Mouse (Mus musculus) testis, adult 2 months (tissue): ENCODE measurements around the gene 1700057G04Rik. TPM values are rescaled to one million over a fixed set of nuclear protein-coding genes. Genes with fewer than 3 reads are reported as not detected.

ENCODE experiments used
- H3K27ac ChIP-seq: fragments of 200-500 bp; 2 replicates; pipeline ENCODE4 v1.5.1; 2012; ENCODE audit warnings: low read depth, low read length; ENCODE audit not compliant: control insufficient read depth, insufficient read depth
- H3K27me3 ChIP-seq: fragments of 200-500 bp; 2 replicates; pipeline ENCODE4 v1.6.1; 2012; ENCODE audit warnings: mild to moderate bottlenecking, low read length, moderate library complexity; ENCODE audit not compliant: control insufficient read depth, insufficient read depth
- H3K36me3 ChIP-seq: fragments of 200-500 bp; 2 replicates; pipeline ENCODE4 v1.6.1; 2012; ENCODE audit warnings: mild to moderate bottlenecking, low read length; ENCODE audit not compliant: control insufficient read depth, insufficient read depth
- H3K4me1 ChIP-seq: fragments of 200-500 bp; 2 replicates; pipeline ENCODE4 v1.6.1; 2012; ENCODE audit warnings: low read length; ENCODE audit not compliant: control insufficient read depth, insufficient read depth
- H3K4me3 ChIP-seq: fragments of 200-500 bp; 2 replicates; pipeline ENCODE4 v1.5.1; 2012; ENCODE audit warnings: low read depth, mild to moderate bottlenecking, low read length, moderate library complexity, mixed read lengths; ENCODE audit not compliant: control insufficient read depth
- CTCF ChIP-seq: fragments of 200-500 bp; IDR thresholded peaks from 2 replicates; pipeline ENCODE4 v1.5.1; 2012; ENCODE audit warnings: low read depth, mild to moderate bottlenecking, inconsistent platforms, low read length, moderate library complexity; ENCODE audit not compliant: control insufficient read depth, insufficient read depth, insufficient replicate concordance
- POLR2A ChIP-seq: fragments of 200-500 bp; IDR thresholded peaks from 2 replicates; pipeline ENCODE4 v1.6.1; 2012; ENCODE audit warnings: low read depth, mild to moderate bottlenecking, inconsistent platforms, low read length, moderate library complexity; ENCODE audit not compliant: control insufficient read depth
- polyA plus RNA-seq: library from polyadenylated mRNA; depleted of rRNA; stranded (reverse); fragments of >200 nt; gene quantifications from 2 replicates; pipeline ENCODE4 v1.2.3, GENCODE M21; 2012

1700057G04Rik gene
- polyA plus RNA-seq, 1 experiment = 170 TPM

DNA sequence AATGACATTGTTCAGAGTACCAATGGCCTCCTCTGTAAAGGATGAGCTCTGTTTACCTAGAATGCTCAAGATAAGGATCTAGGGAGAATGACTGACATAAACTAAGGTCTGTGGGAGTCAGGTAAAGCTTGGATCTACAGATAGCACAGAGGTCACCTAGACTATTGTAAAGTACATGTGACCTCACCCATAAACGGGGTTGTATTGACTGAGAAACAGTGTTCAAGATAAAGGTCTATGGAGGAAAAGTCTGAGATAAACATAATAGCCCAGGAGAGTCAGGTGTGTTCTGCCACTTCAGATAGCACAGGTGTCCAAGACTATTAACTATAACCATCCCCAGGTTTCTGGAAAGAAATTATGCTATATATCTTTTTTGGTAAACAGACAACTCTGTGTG is 29.8 kb downstream of the 1700057G04Rik start:
- TF ChIP-seq CTCF (no peak), POLR2A (no peak)
- Histone ChIP-seq H3K4me1 (peaks cover 3% of the 10 kb centered on the region; the same call in 1 of the 2 replicates), H3K27me3 (no peaks in the 10 kb centered on the region), H3K36me3 (no peaks in the 10 kb centered on the region), H3K27ac (no peak overlapping the region), H3K4me3 (no peak overlapping the region)

DNA sequence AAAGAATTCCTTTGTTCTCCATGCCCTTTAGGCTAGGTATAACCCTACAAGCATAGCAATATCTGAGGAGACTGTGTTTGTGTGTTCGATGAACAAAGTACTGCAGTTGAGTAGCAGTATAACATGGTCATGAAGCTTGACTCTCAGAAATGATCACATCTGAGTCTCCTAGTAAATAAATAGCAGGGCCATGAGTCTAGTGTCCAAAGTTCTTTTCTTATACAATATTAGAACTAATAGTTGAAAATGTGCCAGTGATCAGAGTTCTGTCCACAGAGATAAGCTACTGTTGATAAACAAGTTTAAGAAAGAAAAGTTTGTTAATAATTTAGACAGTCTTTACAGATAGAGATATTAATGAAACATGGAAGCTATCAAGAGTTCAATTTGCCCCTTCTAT is 42.7 kb downstream of the 1700057G04Rik start:
- H3K4me3 ChIP-seq = no peak overlapping the region
- H3K27me3 ChIP-seq = no peaks in the 10 kb centered on the region
- H3K27ac ChIP-seq = no peak overlapping the region
- H3K36me3 ChIP-seq = no peaks in the 10 kb centered on the region
- peaks cover 2% of the 10 kb centered on the region for H3K4me1 ChIP-seq
- TF ChIP-seq POLR2A (no peak), CTCF (no peak)

GRCm38 (mm10) chr9:92353306-92353705 is 44.1 kb downstream of the 1700057G04Rik start:
- no peak overlapping the region for H3K27ac ChIP-seq
- no peak for TF ChIP-seq CTCF
- H3K4me1 ChIP-seq = peaks cover 2% of the 10 kb centered on the region
- no peak overlapping the region; the same call in 1 of the 2 replicates for H3K4me3 ChIP-seq
- no peaks in the 10 kb centered on the region for H3K36me3 ChIP-seq
- no peaks in the 10 kb centered on the region for H3K27me3 ChIP-seq

GRCm38 (mm10) chr9:92360691-92361310 is 51.6 kb downstream of the 1700057G04Rik start:
- Histone ChIP-seq H3K4me3 (no peak overlapping the region), H3K4me1 (no peaks in the 10 kb centered on the region), H3K36me3 (no peaks in the 10 kb centered on the region), H3K27me3 (no peaks in the 10 kb centered on the region), H3K27ac (no peak overlapping the region)
- TF ChIP-seq CTCF (no peak), POLR2A (no peak)

DNA sequence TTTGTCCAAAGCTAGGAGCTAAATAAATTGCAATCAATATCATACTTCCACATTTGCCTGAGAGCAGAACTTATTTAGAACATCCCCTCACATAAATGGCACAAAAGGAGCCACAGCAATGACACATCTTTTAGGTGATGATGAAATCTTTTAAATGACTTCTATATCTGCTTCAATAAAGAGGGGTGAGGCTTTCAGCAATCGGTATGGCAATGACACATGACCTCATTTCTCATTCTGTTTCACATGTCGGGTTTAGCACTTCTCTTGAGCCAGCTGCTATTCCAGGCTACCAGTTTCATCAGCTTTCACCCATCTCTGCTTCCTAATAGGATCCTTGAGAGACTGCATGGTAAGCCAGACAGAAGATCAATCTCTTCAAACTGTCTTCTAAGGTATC is 54.3 kb downstream of the 1700057G04Rik start:
- no peak overlapping the region for H3K4me3 ChIP-seq
- TF ChIP-seq CTCF = no peak
- TF ChIP-seq POLR2A = no peak
- no peak overlapping the region for H3K27ac ChIP-seq
- H3K27me3 ChIP-seq = no peaks in the 10 kb centered on the region
- H3K36me3 ChIP-seq = no peaks in the 10 kb centered on the region
- H3K4me1 ChIP-seq = no peaks in the 10 kb centered on the region

GRCm38 (mm10) chr9:92368920-92369319 is 59.7 kb downstream of the 1700057G04Rik start:
- H3K27ac ChIP-seq = no peak overlapping the region
- no peaks in the 10 kb centered on the region for H3K36me3 ChIP-seq
- no peaks in the 10 kb centered on the region for H3K4me1 ChIP-seq
- H3K4me3 ChIP-seq = no peak overlapping the region
- TF ChIP-seq POLR2A (no peak), CTCF (no peak)
- no peaks in the 10 kb centered on the region for H3K27me3 ChIP-seq

- no peak for TF ChIP-seq POLR2A
- no peak for TF ChIP-seq CTCF
These were observed 64.7 kb downstream of the 1700057G04Rik start for GRCm38 (mm10) chr9:92373896-92374295.

More at GRCm38 (mm10) chr9:92373896-92374295, 64.7 kb downstream of the 1700057G04Rik start:
- Histone ChIP-seq H3K27me3 (no peaks in the 10 kb centered on the region), H3K27ac (no peak overlapping the region), H3K4me3 (no peak overlapping the region), H3K36me3 (no peaks in the 10 kb centered on the region), H3K4me1 (no peaks in the 10 kb centered on the region)
